Mouse (Mus musculus) thymus, adult 2 months (tissue): Measurements from ENCODE around the gene Nfya. TPM values are rescaled to one million over a fixed set of nuclear protein-coding genes. Genes with fewer than 3 reads are reported as not detected.

Experiments
- DNase-seq: peaks from one replicate; pipeline ENCODE4 v3.0.0; 2021
- H3K27ac ChIP-seq: fragments of 200-500 bp; 2 replicates; pipeline ENCODE4 v1.5.1; 2012; ENCODE audit warnings: low read length, control low read depth; ENCODE audit not compliant: control insufficient read depth, insufficient read depth
- H3K27me3 ChIP-seq: fragments of 200-500 bp; 2 replicates; pipeline ENCODE4 v1.6.1; 2012; ENCODE audit warnings: mild to moderate bottlenecking, low read length, moderate library complexity, mixed read lengths; ENCODE audit not compliant: control insufficient read depth, insufficient read depth
- H3K36me3 ChIP-seq: fragments of 200-500 bp; 2 replicates; pipeline ENCODE4 v1.6.1; 2012; ENCODE audit warnings: mild to moderate bottlenecking, low read length, moderate library complexity; ENCODE audit not compliant: control insufficient read depth, insufficient read depth
- H3K4me1 ChIP-seq: fragments of 200-500 bp; replicated peaks from 2 replicates; pipeline ENCODE4 v1.6.1; 2012; ENCODE audit warnings: low read length; ENCODE audit not compliant: control insufficient read depth, insufficient read depth
- H3K4me3 ChIP-seq: fragments of 200-500 bp; 2 replicates; pipeline ENCODE4 v1.5.1; 2012; ENCODE audit warnings: mild to moderate bottlenecking, low read length, control low read depth, moderate library complexity; ENCODE audit not compliant: control insufficient read depth, insufficient read depth
- CTCF ChIP-seq: fragments of 200-500 bp; IDR thresholded peaks from 2 replicates; pipeline ENCODE4 v1.5.1; 2012; ENCODE audit warnings: mild to moderate bottlenecking, control low read depth, low read length, moderate library complexity, borderline replicate concordance; ENCODE audit not compliant: control insufficient read depth, poor library complexity, insufficient read depth; ENCODE audit errors: extremely low read depth
- POLR2A ChIP-seq: fragments of 200-500 bp; IDR thresholded peaks from 2 replicates; pipeline ENCODE4 v1.6.1; 2012; ENCODE audit warnings: mild to moderate bottlenecking, low read length, control low read depth, moderate library complexity; ENCODE audit not compliant: control insufficient read depth, poor library complexity, insufficient read depth; ENCODE audit errors: extremely low read depth
- WGBS: fragments of 180-500 bp; shearing (Covaris S2); methylation state at CpG from one replicate; pipeline ENCODE4 v1.1.7; 2018; 5-methylcytosine and 5-hydroxymethylcytosine counted together
- polyA plus RNA-seq: library from polyadenylated mRNA; depleted of rRNA; stranded (reverse); fragments of >200 nt; gene quantifications from 2 replicates; pipeline ENCODE4 v1.2.3, GENCODE M21; 2012; rRNA removed

The Nfya gene
- polyA plus RNA-seq = 210 and 244 TPM in 2 replicates

GRCm38 (mm10) chr17:48409380-48410298 is at the start of gene Nfya, which contains the start of gene Oard1:
Nfya (minus strand) TSS chr17:48409906.
Oard1 (plus strand) TSS chr17:48410014.
- no peaks in the 10 kb centered on the region for H3K27me3 ChIP-seq
- peak within 1 kb of the TSS; percentile 84 for H3K4me3 ChIP-seq
- under 1% methylated on average over 84 of the region's 84 CpGs for WGBS
- H3K4me1 ChIP-seq = peaks cover 8% of the 10 kb centered on the region
- TF ChIP-seq POLR2A (peak; percentile 69), CTCF (peak; percentile 8; the same call in 1 of the 2 replicates)
- 0 out of 2 replicates have a peak, but pooled peaks cover 3% of the 10 kb centered on the region for H3K36me3 ChIP-seq
- peak within 1 kb of the TSS; percentile 94 for H3K27ac ChIP-seq
- DNase-seq = peak; percentile 100

- Histone ChIP-seq H3K27me3 (no peaks in the 10 kb centered on the region), H3K36me3 (no peaks in the 10 kb centered on the region), H3K4me3 (no peak overlapping the region), H3K4me1 (peaks cover 24% of the 10 kb centered on the region), H3K27ac (no peak overlapping the region)
- no peak for DNase-seq
- no peak for TF ChIP-seq CTCF
- TF ChIP-seq POLR2A = no peak
- 37% methylated on average over 13 of the region's 13 CpGs for WGBS
These were observed 48.4 kb upstream of the Nfya start for GRCm38 (mm10) chr17:48457971-48458653.

- Histone ChIP-seq H3K36me3 (no peaks in the 10 kb centered on the region), H3K27ac (no peak overlapping the region), H3K4me1 (peaks cover 6% of the 10 kb centered on the region; the same call in 1 of the 2 replicates), H3K27me3 (no peaks in the 10 kb centered on the region), H3K4me3 (no peak overlapping the region)
- DNase-seq = no peak
- TF ChIP-seq POLR2A (no peak), CTCF (no peak)
- 90% methylated on average over 2 of the region's 2 CpGs for WGBS
These were observed 46.2 kb upstream of the Nfya start for GRCm38 (mm10) chr17:48455955-48456354.

GRCm38 (mm10) chr17:48454688-48455087 is 45.0 kb upstream of the Nfya start, which contains the start of gene Unc5cl:
Unc5cl (plus strand) TSS chr17:48454901.
- Histone ChIP-seq H3K27ac (no peak within 1 kb of the TSS), H3K36me3 (no peaks in the 10 kb centered on the region), H3K4me1 (0 out of 2 replicates have a peak, but pooled peaks cover 3% of the 10 kb centered on the region), H3K4me3 (no peak within 1 kb of the TSS), H3K27me3 (no peaks in the 10 kb centered on the region)
- no peak for DNase-seq
- WGBS = 82% methylated on average over 11 of the region's 11 CpGs
- TF ChIP-seq POLR2A = no peak

- no peaks in the 10 kb centered on the region for H3K27me3 ChIP-seq
- H3K4me1 ChIP-seq = 0 out of 2 replicates have a peak, but pooled peaks cover 3% of the 10 kb centered on the region
- no peak for DNase-seq
- no peaks in the 10 kb centered on the region for H3K36me3 ChIP-seq
- WGBS = 92% methylated on average over 7 of the region's 7 CpGs
- H3K4me3 ChIP-seq = no peak overlapping the region
- TF ChIP-seq CTCF (no peak), POLR2A (no peak)
- H3K27ac ChIP-seq = no peak overlapping the region
These were observed 44.5 kb upstream of the Nfya start for GRCm38 (mm10) chr17:48454190-48454589.

- DNase-seq = no peak
- Histone ChIP-seq H3K27me3 (no peaks in the 10 kb centered on the region), H3K4me1 (0 out of 2 replicates have a peak, but pooled peaks cover 3% of the 10 kb centered on the region), H3K36me3 (no peaks in the 10 kb centered on the region), H3K27ac (no peak overlapping the region), H3K4me3 (no peak overlapping the region)
- 85% methylated on average over 7 of the region's 7 CpGs for WGBS
- TF ChIP-seq CTCF (no peak), POLR2A (no peak)
These were observed 43.8 kb upstream of the Nfya start for GRCm38 (mm10) chr17:48453489-48453888.
